Mouse (Mus musculus) olfactory bulb, adult 2 months (tissue): Measurements from ENCODE around the gene Spns1. TPM values are rescaled to one million over a fixed set of nuclear protein-coding genes. Genes with fewer than 3 reads are reported as not detected.

Source experiments
- H3K27ac ChIP-seq: fragments of 200-500 bp; 2 replicates; pipeline ENCODE4 v1.5.1; 2012; ENCODE audit warnings: low read depth, low read length; ENCODE audit not compliant: insufficient read depth
- H3K4me1 ChIP-seq: fragments of 200-500 bp; 2 replicates; pipeline ENCODE4 v1.6.1; 2012; ENCODE audit warnings: low read length; ENCODE audit not compliant: control insufficient read depth, insufficient read depth
- H3K4me3 ChIP-seq: fragments of 200-500 bp; 2 replicates; pipeline ENCODE4 v1.5.1; 2012; ENCODE audit warnings: mild to moderate bottlenecking, low read depth, low read length, moderate library complexity; ENCODE audit not compliant: insufficient read depth
- CTCF ChIP-seq: fragments of 200-500 bp; IDR thresholded peaks from 2 replicates; pipeline ENCODE4 v1.5.1; 2012; ENCODE audit warnings: low read depth, mild to moderate bottlenecking, low read length, moderate library complexity; ENCODE audit not compliant: insufficient read depth
- POLR2A ChIP-seq: fragments of 200-500 bp; IDR thresholded peaks from 2 replicates; pipeline ENCODE4 v1.6.1; 2012; ENCODE audit warnings: mild to moderate bottlenecking, low read depth, low read length, moderate library complexity; ENCODE audit not compliant: insufficient read depth
- WGBS: fragments of 180-500 bp; shearing (Covaris S2); methylation state at CpG from one replicate; pipeline ENCODE4 v1.1.7; 2018; 5-methylcytosine and 5-hydroxymethylcytosine counted together
- polyA plus RNA-seq: library from polyadenylated mRNA; stranded (reverse); fragments of >200 nt; gene quantifications from 2 replicates; pipeline ENCODE4 v1.2.4, GENCODE M21; 2012; ENCODE audit warnings: low replicate concordance; ENCODE audit not compliant: missing spikeins, insufficient read depth, insufficient read length

Spns1 gene
- polyA plus RNA-seq, 1 experiment: not detected

GRCm38 (mm10) chr7:126347098-126347497, 30.2 kb downstream of the Spns1 start:
- no peak for TF ChIP-seq CTCF
- no peak for TF ChIP-seq POLR2A
- 29% methylated on average over 1 of the region's 1 CpGs for WGBS
- no peak overlapping the region for H3K27ac ChIP-seq
- no peaks in the 10 kb centered on the region for H3K4me1 ChIP-seq
- no peak overlapping the region for H3K4me3 ChIP-seq

- Histone ChIP-seq H3K27ac (no peak overlapping the region), H3K4me3 (no peak overlapping the region), H3K4me1 (no peaks in the 10 kb centered on the region)
- TF ChIP-seq POLR2A (no peak), CTCF (no peak)
- WGBS: 53% methylated on average over 3 of the region's 3 CpGs
Observed at GRCm38 (mm10) chr7:126345969-126346368, 31.3 kb downstream of the Spns1 start.

- Histone ChIP-seq H3K4me3 (no peak overlapping the region), H3K27ac (no peak overlapping the region), H3K4me1 (no peaks in the 10 kb centered on the region)
- no peak for TF ChIP-seq POLR2A
- WGBS: 70% methylated on average over 3 of the region's 3 CpGs
Observed at GRCm38 (mm10) chr7:126345557-126345956, 31.7 kb downstream of the Spns1 start.

GRCm38 (mm10) chr7:126340896-126341295, 36.4 kb downstream of the Spns1 start:
- Histone ChIP-seq H3K27ac (no peak overlapping the region), H3K4me3 (no peak overlapping the region), H3K4me1 (no peaks in the 10 kb centered on the region)
- TF ChIP-seq POLR2A: no peak
- no peak for TF ChIP-seq CTCF
- WGBS: 56% methylated on average over 6 of the region's 6 CpGs

- TF ChIP-seq POLR2A (no peak), CTCF (no peak)
- WGBS: 79% methylated on average over 6 of the region's 6 CpGs
- no peaks in the 10 kb centered on the region for H3K4me1 ChIP-seq
- no peak overlapping the region for H3K4me3 ChIP-seq
- no peak overlapping the region for H3K27ac ChIP-seq
Observed at GRCm38 (mm10) chr7:126340206-126340618, 37.0 kb downstream of the Spns1 start.

- Histone ChIP-seq H3K27ac (no peak overlapping the region), H3K4me3 (no peak overlapping the region), H3K4me1 (no peaks in the 10 kb centered on the region)
- WGBS: 44% methylated on average over 8 of the region's 8 CpGs
- TF ChIP-seq POLR2A (no peak), CTCF (no peak)
Observed at GRCm38 (mm10) chr7:126339521-126339971, 37.7 kb downstream of the Spns1 start.

GRCm38 (mm10) chr7:126338906-126339305, 38.3 kb downstream of the Spns1 start:
- no peak overlapping the region for H3K27ac ChIP-seq
- H3K4me3 ChIP-seq: no peak overlapping the region
- H3K4me1 ChIP-seq: no peaks in the 10 kb centered on the region
- 78% methylated on average over 8 of the region's 8 CpGs for WGBS
- no peak for TF ChIP-seq CTCF
- no peak for TF ChIP-seq POLR2A

GRCm38 (mm10) chr7:126335556-126335955, 41.7 kb downstream of the Spns1 start:
- Histone ChIP-seq H3K4me1 (no peaks in the 10 kb centered on the region), H3K4me3 (no peak overlapping the region), H3K27ac (no peak overlapping the region)
- TF ChIP-seq POLR2A (no peak), CTCF (no peak)
- 100% methylated on average over 1 of the region's 1 CpGs for WGBS

GRCm38 (mm10) chr7:126332691-126333090, 44.6 kb downstream of the Spns1 start:
- H3K4me1 ChIP-seq: no peaks in the 10 kb centered on the region
- 74% methylated on average over 3 of the region's 3 CpGs for WGBS
- H3K27ac ChIP-seq: no peak overlapping the region

GRCm38 (mm10) chr7:126330693-126331092, 46.6 kb downstream of the Spns1 start:
- Histone ChIP-seq H3K4me1 (no peaks in the 10 kb centered on the region), H3K27ac (no peak overlapping the region), H3K4me3 (no peak overlapping the region)
- TF ChIP-seq POLR2A (no peak), CTCF (no peak)
- 72% methylated on average over 2 of the region's 2 CpGs for WGBS

More at GRCm38 (mm10) chr7:126332691-126333090, 44.6 kb downstream of the Spns1 start:
- H3K4me3 ChIP-seq: no peak overlapping the region
- no peak for TF ChIP-seq CTCF
- no peak for TF ChIP-seq POLR2A
